9 mouse cellular contexts compared by ENCODE assay signal in genomic region chr9:48649098-48649766, GRCm38 (mm10). TPM values are rescaled to one million over a fixed set of nuclear protein-coding genes. Genes with fewer than 3 reads are reported as not detected.
DNase-seq lines count a peak whose midpoint lies in the region; ATAC-seq and TF ChIP-seq lines count a peak whose summit lies in the region.
"Had no signal": no experiment of that assay in that cellular context is flagged by ENCODE, and none has a peak within 500 bp of the region (broad histone marks: within the 10 kb centered on the region; RNA-seq: fewer than 3 reads in every experiment).

No protein-coding gene starts in this region.

- WGBS in forebrain, embryonic 13.5 days = 2% methylated on average over 18 of the region's 22 CpGs
- 4% methylated on average over 22 of the region's 22 CpGs for WGBS in kidney, postnatal 0 days
- WGBS in lung, postnatal 0 days = 6% methylated on average over 21 of the region's 22 CpGs

- ATAC-seq in forebrain, embryonic 13.5 days = peak; percentile 56; the same call in 1 of the 2 replicates
- ATAC-seq in kidney, postnatal 0 days (replicated peaks; ENCODE audit: low FRiP score, low read depth) = peak; percentile 78
- peak; percentile 70 for ATAC-seq in lung, postnatal 0 days
- ATAC-seq: Patski had no signal

- DNase-seq in thymus, postnatal 14 days = peak; percentile 29
- DNase-seq in thymus, postnatal 36 days = no peak
- peak; percentile 69 to 73 for DNase-seq in heart, postnatal 10 days
- DNase-seq in kidney, postnatal 0 days (ENCODE audit: low spot score) = peak; percentile 55
- DNase-seq in lung, postnatal 0 days (ENCODE audit: low spot score) = peak; percentile 70
- DNase-seq in retina, embryonic 14.5 days (ENCODE audit: low spot score) = peak; percentile 86
- DNase-seq in cerebellum, adult 9-11 months = no peak

- intact Hi-C loops in heart, postnatal 10 days (cut with DNase I) = loop anchor here (5.0 to 10.0 kb wide), 2 partner anchors 73 to 836 kb away; partner anchors contain the start of gene Ttc12

- H3K4me1 ChIP-seq in forebrain, embryonic 13.5 days = peaks cover 33% of the 10 kb centered on the region
- H3K4me1 ChIP-seq in kidney, postnatal 0 days (replicated peaks; ENCODE audit: insufficient read depth, low read length) = peaks cover 9% of the 10 kb centered on the region; the same call in 1 of the 2 replicates
- peaks cover 16% of the 10 kb centered on the region for H3K4me1 ChIP-seq in lung, postnatal 0 days (ENCODE audit: insufficient read depth, low read depth, low read length)

- peaks cover 38% of the 10 kb centered on the region for H3K27me3 ChIP-seq in forebrain, embryonic 13.5 days
- H3K27me3 ChIP-seq in kidney, postnatal 0 days (ENCODE audit: insufficient read depth, low read length) = 0 out of 2 replicates have a peak, but pooled peaks cover 5% of the 10 kb centered on the region
- no peaks in the 10 kb centered on the region for H3K27me3 ChIP-seq in lung, postnatal 0 days (replicated peaks; ENCODE audit: insufficient read depth, low read length)

- H3K9ac ChIP-seq in forebrain, embryonic 13.5 days = peak overlapping the region; percentile 54
- no peak overlapping the region for H3K9ac ChIP-seq in kidney, postnatal 0 days (ENCODE audit: low read depth, low read length)
- H3K9ac ChIP-seq in lung, postnatal 0 days (replicated peaks; ENCODE audit: low read depth) = peak overlapping the region; percentile 50

- peak overlapping the region; percentile 55 for H3K4me2 ChIP-seq in forebrain, embryonic 13.5 days
- H3K4me2 ChIP-seq in kidney, postnatal 0 days (ENCODE audit: low read length) = peak overlapping the region; percentile 49
- peak overlapping the region; percentile 66 for H3K4me2 ChIP-seq in lung, postnatal 0 days (replicated peaks; ENCODE audit: low read depth, low read length)

- H3K36me3 ChIP-seq in forebrain, embryonic 13.5 days (ENCODE audit: poor library complexity, severe bottlenecking) = no peaks in the 10 kb centered on the region
- no peaks in the 10 kb centered on the region for H3K36me3 ChIP-seq in kidney, postnatal 0 days (ENCODE audit: insufficient read depth, low read length)
- no peaks in the 10 kb centered on the region for H3K36me3 ChIP-seq in lung, postnatal 0 days (ENCODE audit: insufficient read depth, low read length)

- TF ChIP-seq CTCF in kidney, postnatal 0 days (IDR thresholded peaks at IDR 0.05; ENCODE audit: low read depth) = no peak
- TF ChIP-seq CTCF in lung, postnatal 0 days (IDR thresholded peaks at IDR 0.05) = no peak; the same call in 1 of the 2 replicates

- H3K4me3 ChIP-seq in forebrain, embryonic 13.5 days = peak overlapping the region; percentile 22
- H3K4me3 ChIP-seq in kidney, postnatal 0 days (replicated peaks; ENCODE audit: low read depth, low read length) = peak overlapping the region; percentile 12; the same call in 1 of the 2 replicates
- peak overlapping the region; percentile 41 for H3K4me3 ChIP-seq in lung, postnatal 0 days (ENCODE audit: low read depth, low read length)

- H3K27ac ChIP-seq in forebrain, embryonic 13.5 days = peak overlapping the region; percentile 40
- no peak overlapping the region for H3K27ac ChIP-seq in kidney, postnatal 0 days
- peak overlapping the region; percentile 83 for H3K27ac ChIP-seq in lung, postnatal 0 days (ENCODE audit: low read length)

- peaks cover 4% of the 10 kb centered on the region; the same call in 1 of the 2 replicates for H3K9me3 ChIP-seq in forebrain, embryonic 13.5 days (replicated peaks)
- no peaks in the 10 kb centered on the region for H3K9me3 ChIP-seq in kidney, postnatal 0 days (replicated peaks; ENCODE audit: low read length)
- no peaks in the 10 kb centered on the region for H3K9me3 ChIP-seq in lung, postnatal 0 days (ENCODE audit: low read length)

- peak; percentile 67 for TF ChIP-seq EP300 in lung, postnatal 0 days (IDR thresholded peaks at IDR 0.05)

RNA-seq across cellular contexts. Expression of gene Nnmt, which starts 44.3 kb away (rescaled TPM):
- 0.40 TPM in 1 of 2 replicates, not detected in the other for polyA plus RNA-seq in forebrain, embryonic 13.5 days (2015; fragmentation: Nextera tagmentation; extraction: Ambion mirVana)
- 10 to 100 TPM; 12.5 to 14.2 TPM for total RNA-seq in heart, postnatal 10 days (2021)
- 4.3 and 5.4 TPM in 2 replicates for polyA plus RNA-seq in kidney, postnatal 0 days (2015; fragmentation: Nextera tagmentation; extraction: Ambion mirVana)
- 1.5 and 2.6 TPM in 2 replicates for polyA plus RNA-seq in lung, postnatal 0 days (2015; fragmentation: Nextera tagmentation; extraction: Ambion mirVana)

Comparison
In these comparisons a context has a peak if more than half of its experiments do, and no peak if none do; other contexts are left out.
1. DNase-seq: peak in thymus, postnatal 14 days (single experiment), heart, postnatal 10 days (2 of 2), kidney, postnatal 0 days (single experiment), lung, postnatal 0 days (single experiment) and retina, embryonic 14.5 days (single experiment); none in thymus, postnatal 36 days (0 of 2) and cerebellum, adult 9-11 months (single experiment).
2. Peak in every context shown above with its lines, with median percentiles within 50 percentile points of each other: ATAC-seq, H3K4me2 ChIP-seq and H3K4me3 ChIP-seq.